Mouse (Mus musculus) c-Kit-negative CD71-positive TER-119-positive erythroid progenitor cells, embryonic 14.5 days (primary cell): Measurements from ENCODE around the gene Hist1h2af.
"Not testable (repeated sequence)": the region's sequence is repeated elsewhere in the genome, so short reads cannot be mapped to it uniquely, and the experiment has no call there.

ENCODE experiments used
- DNase-seq: peaks from one replicate; pipeline ENCODE4 v3.0.0-alpha.2; 2013; ENCODE audit warnings: low read depth, low spot score

Gene Hist1h2af

DNA sequence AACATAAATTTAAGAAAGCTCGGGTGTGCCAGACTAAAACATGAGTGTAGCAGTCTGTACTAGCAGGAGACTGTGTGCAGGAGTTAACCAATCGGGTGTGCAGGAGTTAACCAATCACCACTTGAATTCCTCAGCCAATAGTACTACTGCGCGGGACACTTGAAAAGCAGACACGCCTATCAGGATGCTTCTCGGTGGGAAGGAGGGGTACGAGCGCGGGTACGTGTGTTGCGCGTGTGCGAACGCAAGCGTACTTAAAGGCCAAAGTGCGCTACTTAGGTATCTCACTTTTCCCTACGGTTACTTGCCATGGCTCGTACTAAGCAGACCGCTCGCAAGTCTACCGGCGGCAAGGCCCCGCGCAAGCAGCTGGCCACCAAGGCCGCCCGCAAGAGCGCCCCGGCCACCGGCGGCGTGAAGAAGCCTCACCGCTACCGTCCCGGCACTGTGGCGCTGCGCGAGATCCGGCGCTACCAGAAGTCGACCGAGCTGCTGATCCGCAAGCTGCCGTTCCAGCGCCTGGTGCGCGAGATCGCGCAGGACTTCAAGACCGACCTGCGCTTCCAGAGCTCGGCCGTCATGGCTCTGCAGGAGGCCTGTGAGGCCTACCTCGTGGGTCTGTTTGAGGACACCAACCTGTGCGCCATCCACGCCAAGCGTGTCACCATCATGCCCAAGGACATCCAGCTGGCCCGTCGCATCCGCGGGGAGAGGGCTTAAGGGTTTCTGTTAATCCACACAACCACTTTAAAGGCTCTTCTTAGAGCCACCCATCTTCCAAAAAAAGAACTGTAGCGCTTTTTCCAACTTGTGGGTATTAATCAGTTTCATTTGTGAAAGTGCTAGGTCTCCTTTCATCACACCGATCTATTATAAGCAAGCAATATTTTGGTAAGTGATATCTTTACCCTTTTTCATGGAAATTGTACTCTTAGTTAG is 1.7 kb downstream of the Hist1h2af start, which contains the start of gene Hist1h3g:
Hist1h3g (plus strand) TSS at position 286 of the 939 bp plus-strand sequence.
- DNase-seq: peak; percentile 94

DNA sequence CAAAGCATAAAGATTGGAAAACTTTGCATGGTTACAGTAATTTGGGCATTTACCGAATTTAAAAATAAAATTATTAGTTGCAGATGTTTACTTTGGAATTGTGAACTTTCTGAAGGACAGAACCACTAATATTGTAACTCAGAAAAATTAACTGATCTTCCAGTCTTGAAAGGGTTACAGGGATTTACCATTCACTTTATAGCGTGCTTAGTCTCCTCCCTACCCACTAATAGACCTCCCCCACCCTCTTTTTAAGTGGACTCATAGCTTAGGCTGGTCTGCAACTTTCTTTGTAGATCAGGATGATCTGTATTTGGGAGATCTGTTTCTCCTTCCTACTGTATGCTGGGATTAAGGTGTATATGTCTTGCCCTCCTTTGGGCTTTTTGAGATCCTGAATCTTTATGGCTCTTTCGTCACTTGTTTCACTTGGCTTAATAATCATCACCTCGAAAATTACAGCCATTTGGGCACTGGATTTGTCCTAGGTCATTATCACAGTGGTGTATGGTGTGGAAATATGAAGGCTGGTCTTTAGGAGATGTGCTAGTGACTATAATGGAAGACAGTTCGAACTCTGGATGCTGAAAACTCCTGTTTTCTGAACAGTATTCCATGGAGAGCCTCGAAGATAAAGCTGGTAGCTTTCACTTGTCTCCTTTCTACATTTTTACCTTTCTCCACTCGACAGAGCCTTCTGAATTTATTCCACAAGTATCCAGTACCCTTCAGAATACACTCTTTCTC is 2.5 kb downstream of the Hist1h2af start:
- no peak for DNase-seq

DNA sequence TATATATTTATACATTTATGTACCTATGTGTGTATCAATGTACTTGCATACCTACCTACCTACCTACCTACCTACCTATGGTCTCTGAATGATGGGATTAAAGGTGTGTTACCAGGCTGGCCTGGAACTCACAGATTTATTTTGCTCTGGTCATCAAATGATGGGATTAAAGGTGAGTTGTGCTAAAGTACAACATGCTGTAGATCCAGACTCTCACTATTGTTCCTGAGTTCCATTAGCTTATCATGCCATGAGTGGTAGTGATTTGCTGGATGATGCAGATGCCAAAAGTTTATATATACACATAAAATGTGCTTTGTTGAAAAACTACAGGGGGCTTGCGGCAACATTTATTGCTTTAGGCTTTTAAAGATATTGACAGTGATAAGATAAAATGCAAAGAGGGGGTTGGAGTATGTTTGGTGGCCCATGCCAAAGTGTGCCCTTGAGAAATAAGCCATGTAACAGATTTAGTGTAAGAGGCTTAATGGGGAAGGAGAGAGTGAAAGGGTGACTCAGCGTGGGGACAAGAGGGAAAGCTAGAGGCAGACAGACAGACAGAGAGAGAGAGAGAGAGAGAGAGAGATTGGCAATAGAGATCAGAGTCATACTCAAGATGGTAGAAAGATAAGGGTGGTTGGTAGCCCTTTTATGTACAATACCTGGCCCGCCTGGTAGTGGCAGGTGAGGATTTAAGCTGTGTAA is 3.5 kb downstream of the Hist1h2af start:
- DNase-seq: no peak

DNA sequence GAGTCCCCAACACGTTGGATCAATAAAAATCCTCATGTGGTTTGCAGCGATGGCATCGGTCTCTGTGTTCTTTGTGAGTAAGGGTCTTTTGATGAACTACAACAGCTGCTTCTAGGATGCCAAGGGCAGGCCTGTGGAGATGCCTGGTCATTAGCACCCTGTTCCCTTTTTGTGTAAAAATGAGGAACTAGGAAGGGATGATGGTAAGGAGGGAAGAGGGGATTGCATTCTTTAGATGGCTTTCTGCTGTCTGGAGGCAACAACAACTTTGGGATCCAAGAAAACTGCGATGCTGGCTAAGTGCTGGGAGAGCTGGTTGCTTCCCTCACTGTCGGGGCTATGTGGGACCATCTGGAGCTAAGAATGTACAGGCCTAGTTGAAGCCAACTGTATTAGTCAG is 4.5 kb downstream of the Hist1h2af start:
- no peak for DNase-seq

DNA sequence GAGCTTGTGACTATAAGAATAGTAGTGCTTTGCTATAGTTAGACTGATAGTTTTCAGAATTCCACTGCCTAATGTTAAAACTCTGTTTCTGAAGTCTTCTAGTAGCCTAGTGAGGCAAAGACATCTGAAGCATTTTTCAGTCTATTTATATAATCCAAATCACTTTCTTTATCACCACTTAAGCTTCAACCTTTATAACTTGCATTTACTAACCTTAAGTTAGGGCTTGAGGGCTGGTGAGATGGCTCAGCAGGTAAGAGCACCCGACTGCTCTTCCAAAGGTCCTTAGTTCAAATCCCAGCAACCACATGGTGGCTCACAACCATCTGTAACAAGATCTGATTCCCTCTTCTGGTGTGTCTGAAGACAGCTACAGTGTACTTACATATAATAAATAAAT is 6.1 kb downstream of the Hist1h2af start:
- DNase-seq: not testable (repeated sequence)

DNA sequence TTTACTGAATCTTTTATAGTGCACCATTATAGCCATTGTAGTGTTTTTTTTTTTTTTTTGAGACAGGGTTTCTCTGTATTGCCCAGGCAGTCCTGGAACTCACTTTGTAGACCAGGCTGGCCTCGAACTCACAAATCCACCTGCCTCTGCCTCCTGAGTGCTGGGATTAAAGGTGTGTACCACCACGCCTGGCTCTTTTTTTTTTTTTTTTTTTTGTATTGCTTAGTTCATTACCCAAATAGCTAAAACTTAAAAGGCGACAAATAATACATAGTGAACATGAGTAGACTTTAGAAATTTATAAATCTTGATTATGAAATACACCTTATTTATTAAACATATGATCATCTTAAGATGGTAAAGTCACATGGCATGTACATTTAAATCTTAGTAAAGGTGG is 7.8 kb downstream of the Hist1h2af start:
- no peak for DNase-seq

DNA sequence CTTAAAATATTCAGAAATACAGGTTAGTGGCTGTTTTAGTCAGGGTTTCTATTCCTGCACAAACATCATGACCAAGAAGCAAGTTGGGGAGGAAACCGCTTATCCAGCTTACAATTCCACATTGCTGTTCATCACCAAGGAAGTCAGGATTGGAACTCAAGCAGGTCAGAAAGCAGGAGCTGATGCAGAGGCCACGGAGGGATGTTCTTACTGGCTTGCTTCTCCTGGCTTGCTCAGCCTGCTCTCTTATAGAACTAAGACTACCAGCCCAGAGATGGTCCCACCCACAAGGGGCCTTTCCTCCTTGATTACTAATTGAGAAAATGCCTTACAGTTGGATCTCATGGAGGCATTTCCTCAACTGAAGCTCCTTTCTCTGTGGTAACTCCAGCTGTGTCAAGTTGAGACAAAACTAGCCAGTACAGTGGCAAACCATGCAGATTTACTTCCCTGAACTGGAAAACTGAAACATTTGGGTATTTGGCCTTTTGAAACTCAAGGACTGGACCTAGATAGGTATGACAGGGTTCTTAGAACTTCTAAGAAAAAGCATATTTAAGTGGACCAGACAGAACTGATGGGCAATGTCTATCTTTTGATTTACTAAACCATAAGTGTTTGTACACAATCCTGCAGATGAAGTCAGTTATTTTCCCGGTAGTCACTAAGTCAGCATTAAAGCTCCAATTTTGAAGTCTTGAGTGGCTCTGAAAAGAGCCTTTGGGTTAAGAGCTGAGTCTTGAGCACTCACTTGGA is 8.7 kb downstream of the Hist1h2af start:
- not testable (repeated sequence) for DNase-seq

DNA sequence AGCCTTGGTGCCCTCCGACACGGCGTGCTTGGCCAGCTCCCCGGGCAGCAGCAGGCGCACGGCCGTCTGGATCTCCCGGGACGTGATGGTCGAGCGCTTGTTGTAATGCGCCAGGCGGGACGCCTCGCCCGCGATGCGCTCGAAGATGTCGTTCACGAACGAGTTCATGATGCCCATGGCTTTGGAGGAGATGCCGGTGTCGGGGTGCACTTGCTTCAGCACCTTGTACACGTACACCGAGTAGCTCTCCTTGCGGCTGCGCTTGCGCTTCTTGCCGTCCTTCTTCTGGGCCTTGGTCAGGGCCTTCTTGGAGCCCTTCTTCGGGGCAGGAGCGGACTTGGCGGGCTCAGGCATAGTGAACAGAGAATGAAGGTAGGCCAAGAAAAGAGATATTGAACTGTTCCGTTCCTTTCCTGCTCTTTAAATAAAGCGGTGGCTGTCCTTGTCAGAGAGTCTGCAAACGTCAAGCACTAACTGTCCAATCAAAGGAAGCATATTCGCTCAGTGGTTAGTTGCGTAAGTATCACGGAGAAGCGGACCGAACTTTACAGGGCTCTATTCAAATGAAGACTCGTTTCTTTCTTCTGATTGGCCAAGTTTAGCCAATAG is 9.4 kb downstream of the Hist1h2af start, which contains the start of gene Hist1h2bh:
Hist1h2bh (minus strand) TSS at position 394 of the 609 bp plus-strand sequence.
- DNase-seq: peak; percentile 90

DNA sequence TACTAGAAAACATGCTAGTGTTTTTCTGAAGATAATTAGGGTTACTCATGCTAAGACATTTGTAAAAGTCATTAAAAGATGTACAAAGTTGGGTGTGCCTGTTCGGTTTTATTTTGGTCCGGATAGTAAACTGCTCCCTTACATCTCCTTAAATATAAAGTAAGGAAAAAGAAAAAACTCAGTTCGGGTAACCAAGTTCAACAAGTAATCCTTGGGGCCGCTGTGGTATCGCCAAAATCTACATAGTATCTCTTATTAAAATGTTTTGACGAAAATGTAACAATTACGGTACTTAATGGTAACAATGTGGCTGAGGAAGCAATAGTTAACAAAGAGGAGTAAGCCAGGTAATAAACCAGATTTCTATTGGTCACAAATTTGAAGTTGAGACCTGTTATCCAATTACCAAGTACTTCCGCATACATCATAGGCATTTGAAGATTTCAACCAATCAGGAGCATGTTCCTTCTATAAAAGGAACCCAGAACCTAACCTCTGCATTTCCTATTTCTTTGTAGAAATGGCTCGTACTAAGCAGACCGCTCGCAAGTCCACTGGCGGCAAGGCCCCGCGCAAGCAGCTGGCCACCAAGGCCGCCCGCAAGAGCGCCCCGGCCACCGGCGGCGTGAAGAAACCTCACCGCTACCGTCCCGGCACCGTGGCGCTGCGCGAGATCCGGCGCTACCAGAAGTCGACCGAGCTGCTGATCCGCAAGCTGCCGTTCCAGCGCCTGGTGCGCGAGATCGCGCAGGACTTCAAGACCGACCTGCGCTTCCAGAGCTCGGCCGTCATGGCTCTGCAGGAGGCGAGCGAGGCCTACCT is 10.5 kb downstream of the Hist1h2af start, which contains the start of gene Hist1h3f:
Hist1h3f (plus strand) TSS at position 88 of the 822 bp plus-strand sequence.
- peak; percentile 93 for DNase-seq

DNA sequence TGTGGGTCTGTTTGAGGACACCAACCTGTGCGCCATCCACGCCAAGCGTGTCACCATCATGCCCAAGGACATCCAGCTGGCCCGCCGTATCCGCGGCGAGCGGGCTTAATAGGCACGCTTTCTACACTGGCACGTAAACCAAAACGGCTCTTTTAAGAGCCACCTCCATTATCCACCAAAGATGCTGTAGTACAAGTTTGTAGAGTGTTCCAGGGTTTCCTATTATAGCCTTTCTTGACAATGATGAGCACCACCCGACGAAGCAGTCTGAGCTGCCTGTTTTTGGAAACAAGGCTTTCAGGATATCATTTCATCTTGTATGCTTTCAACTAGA is 11.0 kb downstream of the Hist1h2af start:
- not testable (repeated sequence) for DNase-seq

DNA sequence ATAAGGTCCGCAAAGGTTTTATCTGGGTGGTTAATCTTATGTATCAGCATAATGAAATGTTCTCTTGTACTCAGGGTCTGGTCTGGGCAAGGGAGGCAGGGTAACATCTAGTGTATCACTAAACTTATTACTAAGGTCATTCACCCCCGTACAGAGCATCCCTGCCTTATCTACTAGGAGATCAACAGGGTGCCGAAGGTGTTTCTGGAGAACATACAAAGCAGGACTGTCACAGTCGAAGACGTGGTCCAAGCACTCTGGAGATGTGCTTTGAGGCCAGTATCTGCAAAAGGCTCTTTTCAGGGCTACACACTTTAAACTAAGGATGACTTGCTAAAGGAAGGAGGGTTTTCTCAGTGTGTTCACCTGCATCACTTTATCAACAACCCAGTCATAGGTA is 13.0 kb downstream of the Hist1h2af start:
- DNase-seq: no peak

DNA sequence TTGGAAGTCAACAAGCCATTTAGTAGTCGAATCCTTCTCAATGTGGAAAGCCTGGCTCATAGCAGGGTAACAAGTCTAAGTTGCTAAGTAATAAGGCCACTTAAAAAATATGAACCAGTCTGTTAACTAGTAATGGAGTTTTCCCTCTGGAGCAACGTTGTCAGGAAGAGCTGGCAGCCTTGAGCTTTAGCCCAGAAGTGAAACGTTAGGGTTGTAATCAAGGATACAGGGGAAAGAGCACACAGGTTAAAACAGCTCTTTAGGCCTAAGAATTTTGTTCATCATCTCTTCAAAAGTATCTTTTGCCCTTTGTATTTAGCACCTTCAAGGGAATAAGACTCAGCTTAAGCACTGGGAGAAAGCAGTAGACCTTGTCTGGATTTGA is 17.0 kb downstream of the Hist1h2af start:
- no peak for DNase-seq

DNA sequence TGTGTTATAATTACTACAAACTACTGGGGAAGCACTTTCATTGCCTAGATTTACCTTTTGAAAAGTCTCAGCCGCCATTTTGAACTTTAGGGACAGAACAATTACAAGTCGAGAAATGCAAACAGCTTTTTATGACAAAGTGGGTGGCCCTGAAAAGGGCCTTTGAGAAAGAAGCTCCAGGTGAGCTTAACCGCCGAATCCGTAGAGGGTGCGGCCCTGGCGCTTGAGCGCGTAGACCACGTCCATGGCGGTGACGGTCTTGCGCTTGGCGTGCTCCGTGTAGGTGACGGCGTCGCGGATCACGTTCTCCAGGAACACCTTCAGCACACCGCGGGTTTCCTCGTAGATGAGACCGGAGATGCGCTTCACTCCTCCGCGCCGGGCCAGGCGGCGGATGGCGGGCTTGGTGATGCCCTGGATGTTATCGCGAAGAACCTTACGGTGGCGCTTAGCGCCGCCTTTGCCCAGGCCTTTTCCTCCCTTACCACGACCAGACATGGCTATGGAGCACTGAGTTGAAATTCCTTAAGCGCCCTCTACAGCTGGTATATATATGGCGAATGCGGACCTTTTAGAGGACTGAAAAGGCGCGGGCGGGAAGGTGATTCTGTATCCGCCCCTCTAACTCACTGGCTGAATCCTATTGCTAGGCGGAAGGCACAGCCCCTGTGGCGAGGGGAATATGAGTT is 17.6 kb downstream of the Hist1h2af start, which contains the start of gene Hist1h4f:
Hist1h4f (minus strand) TSS at position 503 of the 689 bp plus-strand sequence.
- peak; percentile 95 for DNase-seq

DNA sequence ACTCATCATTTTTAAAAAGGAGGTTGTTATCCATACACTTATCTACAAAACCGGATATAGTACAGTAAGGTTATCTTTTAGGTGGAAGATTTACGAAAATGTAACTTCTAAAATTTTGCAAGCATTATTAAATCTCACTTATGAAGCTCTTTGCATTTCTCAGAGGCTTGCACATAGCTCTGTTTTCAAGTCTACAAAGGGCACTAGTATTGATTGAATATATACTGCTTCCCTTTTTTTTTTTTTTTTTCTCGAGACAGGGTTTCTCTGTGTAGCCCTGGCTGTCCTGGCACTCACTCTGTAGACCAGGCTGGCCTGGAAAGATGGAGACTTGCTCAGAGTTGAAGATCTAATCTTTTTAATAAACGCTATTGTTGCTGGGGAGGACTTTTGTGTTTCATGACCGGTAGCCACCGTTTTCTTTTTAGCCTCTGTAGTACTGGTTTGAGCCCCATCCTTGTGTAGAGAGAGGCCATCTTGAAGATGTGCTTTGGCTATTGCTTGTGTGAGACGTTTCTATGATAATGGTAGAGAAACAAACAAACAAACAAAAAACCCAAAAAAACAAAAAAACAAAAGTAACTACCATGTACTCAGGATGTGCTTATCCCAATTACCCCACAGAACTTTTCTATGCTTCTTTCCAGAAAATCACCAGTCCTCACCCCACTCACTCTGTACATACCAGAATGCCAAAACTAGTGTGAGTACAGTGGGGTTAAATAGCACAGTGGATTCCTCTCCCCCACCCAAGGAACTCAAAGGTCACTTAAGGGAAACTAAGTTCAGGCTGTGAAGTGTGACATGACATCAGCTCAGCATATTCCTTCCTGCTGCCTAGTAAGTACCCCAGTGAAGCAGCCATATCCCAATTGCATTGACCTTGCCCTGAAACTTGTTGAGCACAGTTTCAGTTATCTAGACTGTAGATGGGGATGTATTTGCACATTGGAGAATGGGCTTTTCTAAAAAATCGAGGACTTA is 18.5 kb downstream of the Hist1h2af start:
- DNase-seq: no peak

DNA sequence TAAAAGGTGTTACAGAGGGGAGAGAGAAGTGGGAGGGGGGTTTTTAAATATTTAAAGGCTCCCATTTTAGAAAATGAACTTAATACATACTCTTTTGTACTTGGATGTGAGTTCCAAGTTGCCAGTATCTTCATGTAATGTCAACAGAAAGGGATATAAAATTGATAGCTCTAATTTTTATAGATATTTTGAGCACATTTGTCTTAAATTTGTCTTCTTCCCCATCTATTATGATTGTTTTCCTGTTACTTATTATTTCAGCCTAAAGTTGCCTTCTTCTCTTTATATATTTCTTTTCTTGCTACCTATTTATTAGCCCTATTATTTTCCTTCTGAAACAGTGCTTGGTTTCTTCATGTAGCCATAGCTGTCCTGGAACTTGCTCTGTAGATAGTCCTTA is 19.3 kb downstream of the Hist1h2af start, which contains the start of gene Hist1h1d:
Hist1h1d (plus strand) TSS at position 301 of the 400 bp plus-strand sequence.
- DNase-seq: no peak

DNA sequence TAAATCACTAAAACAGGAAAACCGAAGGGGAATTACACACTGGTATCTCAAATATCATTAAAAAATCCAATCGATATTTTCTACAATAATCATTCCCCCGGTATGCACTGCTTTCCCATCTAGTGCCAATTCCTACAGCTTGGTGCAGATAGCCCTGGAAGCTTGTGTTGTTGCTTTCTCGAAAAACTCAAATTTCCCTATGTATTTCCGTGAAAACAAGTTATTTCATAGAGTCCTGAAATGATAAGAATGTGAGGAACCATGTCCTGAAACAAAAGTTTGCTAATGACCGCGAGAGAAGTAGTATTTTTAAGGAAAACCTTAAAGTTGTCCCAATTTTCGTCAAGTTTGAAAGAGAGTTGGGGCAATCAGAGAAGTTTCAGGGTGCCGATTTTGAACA is 20.7 kb downstream of the Hist1h2af start:
- no peak for DNase-seq

DNA sequence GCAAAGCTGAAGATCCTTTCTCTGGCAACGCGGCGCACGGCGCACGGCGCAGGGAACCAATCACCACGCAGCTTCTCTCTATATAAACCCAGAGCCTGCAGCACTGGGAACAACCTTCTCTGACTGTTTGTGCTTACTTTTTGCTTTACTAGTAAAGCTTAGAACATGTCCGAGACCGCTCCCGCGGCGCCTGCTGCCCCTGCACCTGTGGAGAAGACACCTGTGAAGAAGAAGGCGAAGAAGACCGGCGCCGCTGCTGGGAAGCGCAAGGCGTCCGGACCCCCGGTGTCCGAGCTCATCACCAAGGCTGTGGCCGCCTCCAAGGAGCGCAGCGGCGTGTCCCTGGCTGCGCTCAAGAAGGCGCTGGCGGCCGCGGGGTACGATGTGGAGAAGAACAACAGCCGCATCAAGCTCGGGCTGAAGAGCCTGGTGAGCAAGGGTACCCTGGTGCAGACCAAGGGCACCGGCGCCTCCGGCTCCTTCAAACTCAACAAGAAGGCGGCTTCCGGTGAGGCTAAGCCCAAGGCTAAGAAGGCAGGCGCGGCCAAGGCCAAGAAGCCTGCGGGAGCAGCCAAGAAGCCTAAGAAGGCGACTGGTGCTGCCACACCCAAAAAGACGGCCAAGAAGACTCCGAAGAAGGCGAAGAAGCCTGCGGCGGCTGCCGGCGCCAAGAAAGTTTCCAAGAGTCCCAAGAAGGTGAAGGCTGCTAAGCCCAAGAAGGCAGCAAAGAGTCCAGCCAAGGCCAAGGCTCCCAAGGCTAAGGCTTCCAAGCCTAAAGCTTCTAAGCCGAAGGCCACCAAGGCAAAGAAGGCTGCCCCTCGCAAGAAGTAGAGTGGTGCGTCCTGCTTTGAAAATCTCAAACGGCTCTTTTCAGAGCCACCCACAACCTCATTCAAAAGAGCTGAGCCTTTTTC is 21.5 kb downstream of the Hist1h2af start:
- DNase-seq: peak; percentile 89
